Mouse (Mus musculus) right cerebral cortex, adult 2 months (tissue): Measurements from ENCODE around the gene Pmpca.
"Not testable (repeated sequence)": the region's sequence is repeated elsewhere in the genome, so short reads cannot be mapped to it uniquely, and the experiment has no call there.

ENCODE experiments used
- DNase-seq, 2 experiments: peaks; one replicate each; pipeline ENCODE4 v3.0.0; 2021 to 2022; ENCODE audit warnings: low spot score in 2 of 2

The Pmpca gene

DNA sequence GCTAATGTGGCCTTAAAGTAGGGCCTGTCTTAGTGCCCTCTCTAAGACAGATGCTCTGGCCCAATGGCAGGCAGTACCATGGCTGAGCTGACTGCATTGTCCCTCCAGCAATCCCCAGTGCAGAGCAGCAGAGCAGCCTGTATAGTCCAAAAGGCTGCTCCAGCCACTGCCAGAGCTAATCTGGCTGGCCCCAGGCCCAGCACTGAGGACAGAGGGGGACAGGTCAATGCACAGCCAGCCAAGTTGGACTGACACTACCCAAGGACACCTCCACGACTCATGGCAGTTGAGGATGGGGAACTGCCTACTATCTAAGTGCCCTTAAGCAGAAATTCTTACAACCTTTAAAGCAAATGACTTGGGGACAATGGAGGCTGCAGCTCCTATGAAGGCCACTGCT, 20.6 kb upstream of the Pmpca start:
- no peak for DNase-seq

DNA sequence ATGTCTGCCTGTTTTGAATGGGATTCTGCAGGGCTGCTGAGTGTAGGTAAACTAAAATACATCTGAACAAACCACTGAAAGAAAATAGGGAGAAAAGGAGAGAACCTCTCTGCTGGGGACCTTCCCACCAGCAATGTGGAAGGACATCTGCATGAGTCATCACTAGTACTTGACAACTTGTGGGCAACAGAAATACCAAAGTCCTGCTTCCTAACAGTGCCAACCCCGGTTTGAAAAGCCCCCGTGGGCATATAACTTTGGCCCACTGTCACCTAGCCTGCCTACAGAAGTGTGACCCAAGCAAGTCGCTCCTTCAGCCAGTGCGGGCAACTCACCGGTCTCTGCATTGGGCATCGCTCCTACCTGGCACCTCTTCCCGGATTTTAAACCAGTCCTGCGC, 16.7 kb upstream of the Pmpca start:
- no peak for DNase-seq

DNA sequence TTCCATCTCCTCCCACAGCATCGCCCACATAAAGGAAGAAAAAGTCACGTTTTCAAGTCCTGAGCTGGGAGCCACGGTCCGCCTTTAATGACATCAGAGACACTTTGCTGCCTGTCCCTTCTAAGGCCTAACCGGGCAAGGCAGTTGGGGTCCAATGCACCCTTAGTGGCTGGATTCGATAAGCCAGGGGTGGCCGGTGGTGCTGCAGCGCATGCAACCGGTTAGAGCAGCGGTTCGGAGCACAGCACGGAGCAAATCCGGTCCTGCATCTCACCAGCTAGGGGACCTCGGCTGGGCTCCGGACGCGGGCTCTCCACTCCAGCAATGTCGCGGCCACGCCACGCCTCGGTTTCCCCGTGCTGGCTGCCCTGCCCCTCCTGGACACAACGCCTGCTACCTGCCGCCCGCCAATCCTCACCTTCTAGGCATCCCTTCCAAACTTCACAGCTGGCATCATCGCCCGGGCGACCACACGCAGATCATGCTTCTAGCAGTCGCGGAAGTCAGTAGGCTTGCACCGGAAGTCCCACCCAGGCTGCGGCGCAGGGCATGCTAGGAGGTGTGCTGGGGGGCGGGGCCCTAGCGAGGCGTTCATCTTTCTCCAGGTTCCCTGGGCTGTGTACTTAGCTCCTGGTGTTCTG, 8.9 kb upstream of the Pmpca start, which contains the start of gene Snapc4:
Snapc4 (minus strand) TSS at position 523 of the 641 bp plus-strand sequence.
- peak; percentile 87 to 90 for DNase-seq

DNA sequence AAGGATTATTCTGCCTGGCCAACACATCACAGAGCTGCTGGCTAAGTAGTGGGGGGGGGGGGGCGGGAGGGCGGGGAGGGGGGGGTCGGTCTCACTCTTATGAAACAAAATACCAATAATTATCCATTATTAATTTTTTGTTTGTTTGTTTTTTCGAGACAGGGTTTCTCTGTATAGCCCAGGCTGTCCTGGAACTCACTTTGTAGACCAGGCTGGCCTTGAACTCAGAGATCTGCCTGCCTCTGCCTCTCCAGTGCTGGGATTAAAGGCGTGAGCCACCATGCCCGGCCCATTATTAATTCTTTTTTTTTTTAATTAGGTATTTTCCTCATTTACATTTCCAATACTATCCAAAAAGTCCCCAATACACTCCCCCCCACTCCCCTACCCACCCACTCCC, 8.3 kb upstream of the Pmpca start:
- not testable (repeated sequence) for DNase-seq

DNA sequence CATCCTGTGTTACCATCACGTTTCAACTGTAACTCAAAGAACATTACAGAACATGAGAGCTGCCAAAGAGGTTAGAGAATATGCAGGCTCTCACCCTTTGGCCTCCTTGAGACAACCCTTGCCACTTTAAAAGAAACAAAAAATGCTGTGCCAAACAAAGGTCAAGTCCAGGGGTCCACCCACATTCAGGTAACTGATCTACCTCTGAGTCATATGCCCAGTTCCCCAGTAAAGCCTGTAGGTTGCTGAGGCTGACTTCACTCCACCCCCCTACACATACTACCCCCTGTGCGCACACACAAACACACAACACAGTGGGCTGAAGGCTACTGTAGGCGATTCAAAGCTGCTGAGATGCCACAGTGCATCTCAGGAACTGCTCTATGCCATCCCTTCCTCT, 1.4 kb upstream of the Pmpca start:
- DNase-seq, result no peak

DNA sequence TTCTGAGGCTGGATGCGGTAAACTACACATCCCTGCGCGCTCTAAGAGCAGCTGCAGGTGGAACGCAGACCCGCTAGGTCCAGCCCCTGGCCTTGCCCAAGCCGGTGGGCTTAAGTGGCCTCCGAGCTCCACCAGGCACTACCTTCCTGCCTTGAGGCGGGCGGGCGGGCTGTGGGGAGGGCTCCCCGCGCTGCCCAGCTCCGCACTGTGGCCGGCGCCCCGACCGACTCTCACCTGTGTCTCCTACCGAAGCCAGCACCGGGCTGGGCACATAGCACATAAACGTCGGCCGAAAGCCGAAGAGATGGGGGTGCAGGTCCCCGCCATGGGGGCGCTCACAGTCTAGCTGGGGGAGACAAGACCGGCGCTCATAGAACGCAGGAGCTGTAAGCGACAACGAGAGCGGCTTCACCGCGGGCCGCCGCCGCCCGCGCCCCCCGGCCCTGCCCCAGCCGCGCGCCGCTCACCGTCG, 421 bp upstream of the Pmpca start:
- DNase-seq, result peak in 1 of 2 experiments; percentile 33

DNA sequence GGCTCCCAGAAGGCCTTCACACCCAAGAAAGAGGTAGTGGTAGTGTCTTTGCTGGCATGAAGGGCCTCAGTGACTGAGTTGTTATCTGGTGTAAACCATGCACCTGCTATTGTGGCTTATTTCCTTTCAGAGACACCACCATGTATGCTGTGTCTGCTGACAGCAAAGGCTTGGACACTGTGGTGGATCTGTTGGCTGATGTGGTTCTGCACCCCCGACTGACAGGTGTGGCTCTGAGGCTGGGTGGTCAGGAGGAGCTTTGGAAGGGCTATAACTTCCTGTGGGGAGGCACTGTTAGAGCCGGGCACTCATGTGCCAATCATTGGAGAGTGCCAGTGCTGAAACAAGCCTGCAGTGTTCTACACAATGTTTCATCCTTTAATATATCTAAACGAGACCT, 1.8 kb downstream of the Pmpca start:
- no peak for DNase-seq

DNA sequence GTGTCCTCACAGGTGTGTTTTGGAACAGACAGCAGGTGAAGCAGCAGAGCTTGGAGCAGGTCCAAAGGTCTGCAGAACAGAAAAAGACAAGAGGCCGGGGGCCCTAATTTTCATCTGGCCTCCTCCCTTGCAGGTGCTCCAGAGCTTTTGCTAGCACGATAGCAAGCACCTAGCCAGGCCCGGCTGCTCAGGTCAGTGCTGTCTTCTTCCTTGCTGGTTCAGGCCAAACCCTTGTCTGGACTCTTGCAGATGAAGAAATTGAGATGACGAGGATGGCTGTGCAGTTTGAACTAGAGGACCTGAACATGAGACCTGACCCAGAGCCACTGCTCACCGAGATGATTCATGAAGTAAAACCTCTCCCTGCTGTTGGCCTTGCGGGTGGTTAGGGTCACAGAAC, 2.5 kb downstream of the Pmpca start:
- DNase-seq, result no peak

DNA sequence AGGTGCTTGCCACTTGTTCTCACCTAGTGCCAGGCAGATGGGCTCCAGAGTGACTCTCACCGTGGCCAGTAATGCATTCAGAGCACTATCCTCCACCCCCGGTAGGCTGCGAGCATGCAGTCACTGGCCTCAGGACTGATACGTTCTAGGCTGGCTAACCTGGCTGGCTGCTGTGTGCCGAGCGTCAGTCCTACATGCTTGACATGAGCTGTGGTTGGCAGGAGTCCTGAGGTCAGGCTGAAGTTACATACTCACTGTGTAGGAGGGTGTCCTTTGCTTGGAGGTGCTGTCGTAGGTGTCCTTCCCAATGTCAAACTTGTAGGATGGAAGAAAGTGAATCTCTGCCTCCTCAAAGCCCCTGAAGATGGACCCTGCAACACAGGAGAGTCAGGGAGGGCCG, 9.8 kb downstream of the Pmpca start:
- no peak for DNase-seq

DNA sequence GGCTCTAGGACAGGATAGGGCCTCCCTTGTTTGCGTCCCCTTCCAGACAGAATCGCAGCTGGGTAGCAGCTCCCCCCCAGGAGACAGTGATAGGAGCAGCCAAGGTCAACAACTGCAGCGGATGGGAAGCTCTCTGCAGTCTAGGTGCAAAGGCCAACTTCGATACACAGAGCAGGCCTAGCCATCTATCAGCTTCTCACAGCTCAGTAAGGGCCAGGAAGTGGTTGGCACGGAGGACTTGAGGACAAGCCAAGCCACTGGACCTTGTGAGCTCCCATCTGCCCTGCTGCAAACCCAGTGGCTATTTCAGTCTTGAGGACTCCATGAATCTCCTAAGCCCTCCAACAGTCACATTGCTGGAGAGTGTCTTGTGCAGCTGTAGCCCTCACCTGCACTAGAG, 10.5 kb downstream of the Pmpca start:
- no peak for DNase-seq

DNA sequence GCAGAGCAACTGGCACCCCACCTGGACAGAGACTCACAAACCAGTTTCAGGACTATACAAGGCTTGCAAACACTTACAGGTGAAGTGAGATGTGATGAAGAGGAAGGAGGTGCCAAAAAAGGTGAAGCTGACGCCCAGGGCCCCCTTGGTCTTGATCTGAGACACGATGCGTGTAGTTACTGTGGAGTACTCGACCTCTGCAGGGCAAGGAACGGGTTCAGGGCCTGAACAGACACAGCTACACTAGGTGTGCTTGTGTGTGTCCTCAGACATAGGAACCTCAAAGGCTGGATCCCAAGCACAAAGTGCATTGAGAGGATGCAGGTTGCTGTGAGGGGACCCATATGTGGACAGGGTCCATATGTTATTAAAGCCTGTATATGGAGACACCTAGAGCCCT, 11.2 kb downstream of the Pmpca start:
- DNase-seq, result no peak

DNA sequence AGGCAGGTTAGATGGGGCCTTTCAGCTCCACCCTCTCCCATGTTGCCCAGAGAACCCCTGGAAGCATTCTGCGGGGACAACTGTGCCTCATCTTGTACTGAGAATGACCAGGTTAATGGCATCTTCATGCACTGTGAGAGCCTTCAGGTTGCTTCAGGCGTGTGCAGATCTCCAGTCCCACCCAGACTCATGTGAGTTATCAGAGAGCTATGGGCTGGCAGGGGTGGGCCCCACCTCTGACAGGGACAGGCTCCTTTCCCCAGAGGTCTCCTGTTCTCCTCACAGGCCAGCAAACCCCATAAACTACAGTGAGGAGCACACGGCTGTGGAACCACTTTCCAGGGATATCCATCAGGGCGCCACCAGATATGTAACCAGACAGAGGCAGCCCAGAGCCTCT, 11.9 kb downstream of the Pmpca start:
- no peak for DNase-seq

DNA sequence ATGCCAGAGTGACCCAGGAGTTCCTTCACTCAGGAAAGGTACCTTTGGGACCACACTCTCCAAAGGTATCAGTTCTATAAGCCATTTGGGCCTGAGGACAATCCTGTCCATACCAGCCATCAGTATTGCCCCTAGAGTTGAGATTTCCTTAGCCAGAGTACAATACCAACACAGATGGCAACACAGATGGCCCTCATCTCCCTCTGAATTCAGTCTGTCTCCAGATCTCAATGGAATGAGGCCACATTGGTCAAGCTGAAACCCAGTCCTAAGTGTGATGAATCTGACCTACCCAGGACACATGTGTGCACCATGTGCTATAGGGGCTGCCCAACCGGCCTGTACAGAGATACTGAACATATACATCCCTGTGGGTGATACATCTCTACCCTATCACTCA, 13.1 kb downstream of the Pmpca start:
- no peak for DNase-seq

DNA sequence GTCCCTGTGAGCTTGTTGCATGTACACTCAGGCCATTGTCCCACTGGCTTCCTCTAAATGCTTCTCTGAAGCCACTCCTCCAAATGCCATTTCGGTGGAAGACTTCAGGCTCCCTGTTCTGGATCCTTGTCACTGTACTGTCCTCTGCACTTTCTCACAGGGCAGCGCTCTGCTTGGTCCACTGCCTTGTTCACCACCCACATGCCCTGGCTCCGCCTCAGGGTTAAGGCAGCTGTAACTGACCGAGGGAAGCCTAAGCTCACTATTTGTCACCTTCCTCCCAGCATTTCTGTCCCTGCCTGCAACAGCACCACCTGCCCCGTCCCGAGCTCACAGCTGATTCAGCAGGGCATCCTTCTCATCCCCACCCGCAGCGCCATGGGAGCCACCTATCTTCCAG, 14.2 kb downstream of the Pmpca start:
- no peak for DNase-seq

DNA sequence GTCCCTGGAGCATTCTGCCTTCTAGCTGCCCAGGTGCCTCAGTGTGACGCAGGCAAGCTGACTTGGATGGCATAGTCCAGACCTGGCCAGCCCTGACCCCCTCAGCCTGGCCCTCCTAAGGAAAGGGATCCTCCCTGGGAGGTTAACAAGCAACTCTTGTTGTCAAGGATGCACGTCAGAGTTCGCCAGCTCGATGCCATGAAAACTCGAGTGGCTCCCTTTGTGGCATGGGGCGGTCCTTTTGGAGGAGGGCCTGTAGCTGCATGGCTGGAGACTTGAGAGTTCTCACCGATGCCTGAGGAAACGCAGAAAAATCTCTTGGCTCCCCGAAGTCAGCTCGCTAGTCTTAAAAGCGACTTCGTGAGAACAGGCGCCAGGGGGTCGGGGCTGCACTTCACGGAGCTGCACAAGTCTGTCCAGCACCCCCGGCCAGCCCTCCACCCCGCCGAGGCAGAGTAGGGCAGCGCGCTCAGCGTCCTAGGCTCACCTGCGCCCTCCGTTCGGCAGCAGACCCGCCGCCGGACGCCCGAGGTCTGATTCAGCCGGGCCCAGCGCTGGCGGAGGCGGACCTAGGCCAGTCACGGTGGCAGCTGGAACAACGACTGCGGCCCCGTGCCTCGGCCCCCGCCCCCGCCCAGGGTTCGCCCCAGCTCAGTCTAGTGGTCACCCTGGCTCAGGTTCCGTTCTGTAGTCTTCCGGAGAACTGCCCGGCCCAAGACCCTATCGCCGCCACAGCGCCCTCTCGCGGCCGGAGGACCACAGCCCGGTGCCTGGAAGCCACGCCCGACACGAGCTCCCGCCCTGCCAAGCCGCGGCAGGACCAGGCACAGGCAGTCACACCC, 19.6 kb downstream of the Pmpca start, which contains the start of gene Inpp5e:
Inpp5e (minus strand) TSS at position 689 of the 842 bp plus-strand sequence.
- peak; percentile 97 to 98 for DNase-seq

DNA sequence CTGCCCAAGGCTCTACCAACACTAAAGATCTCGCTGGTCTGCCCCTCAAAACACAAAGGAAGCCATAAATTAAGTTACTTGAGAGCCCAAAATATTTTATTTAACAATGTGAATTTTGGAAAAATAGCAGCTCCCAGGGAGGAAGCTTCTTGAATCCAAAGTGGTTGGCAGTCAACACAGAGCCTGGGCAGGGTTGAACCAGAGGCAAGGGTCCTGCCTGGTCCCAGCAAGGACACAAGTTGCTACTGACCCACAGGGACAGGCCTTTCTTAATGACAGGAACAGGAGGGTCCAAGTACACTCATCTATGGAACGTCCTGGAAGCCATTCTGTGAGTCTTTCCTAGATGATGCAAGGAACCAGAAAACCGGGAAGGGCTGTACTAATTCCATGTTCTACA, 20.2 kb downstream of the Pmpca start:
- DNase-seq, result no peak

DNA sequence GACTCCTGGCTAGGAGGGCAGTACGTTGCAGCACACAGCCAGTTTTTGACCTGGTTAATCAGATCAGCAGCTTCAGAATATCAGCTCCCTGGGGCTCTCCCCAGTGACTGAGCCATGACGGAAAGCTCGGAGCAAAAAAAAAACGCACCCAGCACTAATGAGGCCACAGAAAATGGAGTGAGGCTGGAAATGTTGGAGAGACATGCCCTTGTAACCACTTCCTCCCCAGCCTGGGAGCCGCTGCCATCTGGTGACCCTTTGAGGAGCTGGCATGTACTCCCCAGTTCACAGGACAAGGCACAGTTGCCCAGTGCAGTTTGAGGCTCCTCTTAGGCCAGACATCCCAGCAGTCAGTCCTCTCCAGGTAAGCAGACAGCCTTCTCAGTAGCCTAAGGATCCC, 21.0 kb downstream of the Pmpca start:
- no peak for DNase-seq

DNA sequence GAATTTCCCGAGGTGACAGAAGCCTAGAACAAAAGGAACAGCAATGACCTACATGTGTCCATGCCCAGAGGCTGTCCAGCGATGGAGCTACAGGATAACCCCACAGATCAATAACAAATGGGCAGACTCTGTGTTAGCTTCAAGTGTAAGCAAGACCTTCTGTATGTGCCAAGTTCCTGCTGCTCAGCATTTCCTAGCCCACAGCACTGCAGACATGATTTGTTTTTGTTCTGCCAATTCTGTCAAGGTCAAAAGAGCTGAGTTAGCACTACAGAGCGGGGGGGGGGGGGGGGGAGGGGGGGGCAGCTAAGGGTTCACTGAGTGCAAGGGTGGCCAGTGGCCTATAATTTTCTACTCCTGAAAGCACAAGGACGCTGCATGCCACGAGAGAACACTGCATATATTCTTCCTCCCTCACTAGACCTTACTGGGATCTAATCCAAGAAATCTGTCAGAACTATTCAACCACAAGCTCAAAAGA, 21.8 kb downstream of the Pmpca start:
- DNase-seq, result no peak

DNA sequence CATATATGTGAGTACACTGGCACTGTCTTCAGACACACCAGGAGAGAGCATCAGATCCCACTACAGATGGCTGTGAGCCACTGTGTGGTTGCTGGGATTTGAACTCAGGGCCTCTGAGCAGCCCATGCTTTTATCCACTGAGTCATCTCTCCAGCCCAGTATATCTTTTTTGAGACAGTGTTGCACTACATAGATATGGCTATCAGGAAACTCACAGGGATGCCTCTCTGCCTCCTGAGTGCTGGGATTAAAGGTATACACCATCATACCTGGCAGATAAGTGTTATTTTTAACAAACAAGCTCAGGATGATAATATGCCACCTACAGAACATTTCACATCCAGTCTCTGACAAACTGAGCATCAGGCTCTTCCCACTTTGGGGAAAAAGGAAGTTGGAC, 27.9 kb downstream of the Pmpca start:
- no peak for DNase-seq

DNA sequence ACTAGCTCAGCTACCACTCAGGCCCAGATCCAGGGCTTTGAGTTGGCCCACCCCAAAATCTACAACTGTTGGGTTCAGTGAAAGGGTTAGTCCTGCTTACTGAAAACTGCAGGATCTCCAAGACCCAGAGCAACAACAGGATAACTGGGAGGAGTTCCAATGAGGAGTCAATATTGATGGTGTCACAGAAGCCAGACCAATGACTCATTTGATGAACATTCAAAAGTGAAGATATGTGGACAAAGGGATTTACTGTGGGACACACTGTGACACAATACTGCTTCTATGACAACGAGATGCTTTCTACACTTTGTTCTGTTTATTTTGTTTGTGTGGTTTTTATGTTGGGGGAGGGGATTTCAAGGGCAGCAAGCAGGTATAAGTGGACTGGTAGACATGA, 29.0 kb downstream of the Pmpca start:
- DNase-seq, result no peak

DNA sequence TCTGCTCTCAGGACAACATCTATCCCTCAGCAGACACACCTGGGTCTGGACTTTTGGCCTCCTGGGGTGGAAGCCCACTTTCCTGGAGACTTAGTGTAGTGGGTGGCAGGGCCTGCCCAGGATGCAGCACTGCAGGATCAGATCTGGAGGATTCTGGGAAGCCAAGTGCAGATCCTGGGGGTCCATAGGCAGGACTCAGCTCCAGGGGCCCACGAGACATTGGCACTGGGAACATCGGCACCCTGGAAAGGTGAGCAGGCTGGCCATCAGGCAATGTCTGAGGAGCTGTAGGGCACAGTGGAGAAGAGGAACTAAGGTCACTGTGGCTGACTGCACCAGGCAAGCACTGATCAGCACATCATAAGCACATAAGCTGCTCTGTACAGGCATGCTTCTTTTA, 32.8 kb downstream of the Pmpca start:
- no peak for DNase-seq

DNA sequence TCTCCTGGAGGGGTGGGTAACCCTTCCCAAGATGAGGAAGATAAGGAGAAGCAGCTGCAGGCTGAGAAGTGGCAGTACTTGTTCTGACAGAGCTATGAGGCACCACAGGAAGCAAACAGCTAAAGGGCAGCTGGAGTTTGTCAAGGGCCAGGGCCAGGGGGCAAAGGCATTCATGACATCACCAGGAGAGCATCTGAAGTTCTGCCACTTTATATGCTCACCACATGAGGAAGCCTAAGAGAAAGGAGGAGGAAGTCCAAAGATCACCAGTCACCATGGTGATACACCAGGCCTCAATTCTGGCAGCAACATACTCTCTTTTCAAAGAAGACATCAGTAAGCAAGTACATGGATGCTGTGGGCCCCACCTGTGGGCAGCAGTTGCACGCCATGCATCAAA, 33.9 kb downstream of the Pmpca start:
- no peak for DNase-seq

DNA sequence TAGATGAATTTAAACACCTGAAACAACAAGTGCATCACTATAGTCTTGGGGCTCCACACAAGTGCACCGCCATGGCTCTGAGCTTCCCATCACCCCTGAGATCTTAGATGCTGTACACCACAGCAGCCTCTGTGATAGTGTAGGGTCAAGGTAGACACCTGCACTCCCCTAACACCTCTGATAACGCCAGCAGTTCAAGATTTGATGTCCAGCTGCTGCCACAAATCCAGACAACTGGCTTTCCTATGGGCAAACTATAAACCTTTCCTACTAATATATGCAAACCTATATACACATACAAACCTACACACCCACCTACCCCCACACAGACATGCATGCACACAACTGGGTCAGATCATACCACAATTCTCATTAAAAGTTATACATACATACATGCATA, 35.4 kb downstream of the Pmpca start:
- DNase-seq, result no peak
